Mouse (Mus musculus): Measurements from ENCODE around the gene Aldh16a1.

- TF ChIP-seq POLR2A (IDR thresholded peaks at IDR 0.05; ENCODE audit: control insufficient read depth, extremely low read depth, insufficient read depth, low read length, poor library complexity) (no peak), CTCF (IDR thresholded peaks at IDR 0.05; ENCODE audit: borderline replicate concordance, control insufficient read depth, extremely low read depth, insufficient read depth, low read length, poor library complexity) (no peak)
These were observed 63.1 kb downstream of the Aldh16a1 start for GRCm38 (mm10) chr7:45091001-45091990.
